Mouse (Mus musculus): ENCODE results near the gene Tssk3. TPM values are rescaled to one million over a fixed set of nuclear protein-coding genes. Genes with fewer than 3 reads are reported as not detected.

Tssk3 gene
- polyA plus RNA-seq, 1 experiment = not detected

DNA sequence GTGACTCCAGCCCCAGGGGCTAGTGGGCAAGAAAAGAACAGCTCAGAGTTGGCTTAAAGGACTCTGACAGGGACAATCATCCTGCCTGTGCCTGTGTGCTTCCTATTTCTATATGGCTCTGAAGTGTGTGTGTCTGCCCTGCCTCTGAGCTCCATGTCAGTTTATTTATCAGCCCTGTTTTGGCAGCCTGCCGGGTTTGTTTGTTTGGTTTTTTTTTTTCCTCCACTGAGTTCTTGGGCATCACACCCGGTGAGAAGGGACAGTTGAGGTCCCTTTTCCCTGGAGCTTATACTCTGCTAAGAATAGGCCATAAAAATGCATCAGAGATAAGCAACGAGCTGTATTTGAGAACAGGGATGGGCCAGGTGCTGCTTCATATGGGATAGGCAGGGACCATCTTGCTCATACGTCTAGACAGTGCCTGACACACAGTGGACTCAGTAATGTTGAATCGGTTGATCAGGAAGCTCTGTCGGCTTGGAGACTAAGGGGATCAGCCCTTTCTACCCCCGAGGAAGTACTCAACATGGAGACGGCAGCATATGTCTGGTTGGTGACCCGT is 11.6 kb upstream of the Tssk3 start:
- no peak overlapping the region for H3K4me3 ChIP-seq (ENCODE audit: insufficient read depth, low read length)

DNA sequence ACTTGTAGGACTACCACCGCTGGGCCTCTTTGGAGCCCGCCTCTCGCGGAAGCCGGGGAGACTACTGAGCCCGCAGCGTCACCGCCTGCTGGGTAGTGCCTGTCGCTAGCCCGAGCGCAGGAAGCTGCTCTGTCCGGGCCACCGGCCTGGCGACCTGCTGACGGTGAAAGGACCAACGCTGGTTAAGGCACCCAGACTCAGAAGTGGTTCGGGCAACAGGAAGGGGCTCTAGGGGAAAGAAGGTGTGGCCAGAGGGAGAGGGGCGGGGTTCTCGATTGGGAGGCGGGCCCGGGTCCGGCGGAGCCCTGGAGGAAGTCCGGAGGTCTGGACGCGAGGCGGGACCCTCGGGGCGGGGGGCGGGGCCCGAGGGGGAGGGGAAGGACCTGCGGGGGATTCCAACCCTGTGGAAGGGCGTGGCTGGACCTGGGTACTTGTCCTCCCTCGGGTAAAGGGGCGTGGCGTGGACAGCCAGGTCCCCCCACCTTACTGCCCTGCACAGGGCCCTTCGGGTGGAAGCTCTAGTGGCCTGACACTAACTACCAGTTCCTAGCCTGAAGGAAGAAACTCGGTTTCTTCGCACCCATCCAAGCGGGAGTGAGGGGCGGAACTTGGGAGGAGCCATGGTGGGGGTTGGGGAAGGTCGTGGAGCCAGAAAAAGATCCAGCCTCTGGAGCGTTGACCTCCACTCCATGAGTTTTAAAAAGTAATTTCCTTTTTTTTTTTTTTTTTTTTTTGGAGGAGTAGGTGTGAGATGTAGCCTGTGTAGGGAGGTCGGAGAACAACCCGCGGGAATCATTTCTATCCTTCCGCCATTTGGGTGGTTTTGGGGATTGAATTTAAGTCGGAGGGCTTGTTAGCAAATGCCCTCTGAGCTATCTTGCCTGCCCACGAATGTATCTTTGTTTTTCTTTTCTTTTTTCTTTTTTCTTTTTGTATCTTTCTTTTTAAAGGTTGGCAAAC is 10.1 kb upstream of the Tssk3 start:
- H3K4me3 ChIP-seq (ENCODE audit: insufficient read depth, low read length) = peak overlapping the region; percentile 61
- peak overlapping the region; percentile 65 for H3K27ac ChIP-seq (ENCODE audit: insufficient read depth, low read depth, low read length)
- no peak for TF ChIP-seq POLR2A (IDR thresholded peaks at IDR 0.05; ENCODE audit: borderline replicate concordance, low read depth, low read length)
- TF ChIP-seq CTCF (IDR thresholded peaks at IDR 0.05; ENCODE audit: low read depth, low read length) = no peak
- peaks cover 76% of the 10 kb centered on the region for H3K4me1 ChIP-seq (ENCODE audit: control insufficient read depth, insufficient read depth, low read length)

More for the DNA sequence above, 11.6 kb upstream of the Tssk3 start:
- Histone ChIP-seq H3K27ac (ENCODE audit: insufficient read depth, low read depth, low read length) (no peak overlapping the region), H3K4me1 (ENCODE audit: control insufficient read depth, insufficient read depth, low read length) (peaks cover 65% of the 10 kb centered on the region)
- TF ChIP-seq CTCF (IDR thresholded peaks at IDR 0.05; ENCODE audit: low read depth, low read length) (no peak), POLR2A (IDR thresholded peaks at IDR 0.05; ENCODE audit: borderline replicate concordance, low read depth, low read length) (no peak)

DNA sequence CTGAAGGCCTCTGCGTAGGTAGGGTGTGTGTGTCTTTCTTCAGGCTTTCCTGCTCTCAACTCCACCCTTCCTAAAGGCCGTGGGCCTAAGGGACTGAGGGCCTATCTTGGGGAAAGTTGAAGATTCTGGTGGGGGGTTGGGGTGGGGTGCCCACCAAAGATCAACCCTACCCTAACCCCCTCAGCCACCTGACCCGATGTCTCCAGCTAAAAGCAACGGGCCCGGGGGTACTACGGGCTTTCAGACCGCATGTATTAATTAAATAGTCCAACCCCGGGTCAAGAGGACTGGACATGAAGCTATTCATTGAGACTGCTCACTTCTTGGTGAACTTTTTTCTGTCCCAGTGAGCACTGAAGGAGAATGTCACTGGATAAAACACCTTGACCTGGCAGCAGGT is 9.2 kb upstream of the Tssk3 start:
- Histone ChIP-seq H3K4me1 (ENCODE audit: control insufficient read depth, insufficient read depth, low read length) (peaks cover 79% of the 10 kb centered on the region), H3K27ac (ENCODE audit: insufficient read depth, low read depth, low read length) (peak overlapping the region; percentile 65; the same call in 1 of the 2 replicates), H3K4me3 (ENCODE audit: insufficient read depth, low read length) (no peak overlapping the region)
- no peak for TF ChIP-seq POLR2A (IDR thresholded peaks at IDR 0.05; ENCODE audit: borderline replicate concordance, low read depth, low read length)
- no peak for TF ChIP-seq CTCF (IDR thresholded peaks at IDR 0.05; ENCODE audit: low read depth, low read length)

DNA sequence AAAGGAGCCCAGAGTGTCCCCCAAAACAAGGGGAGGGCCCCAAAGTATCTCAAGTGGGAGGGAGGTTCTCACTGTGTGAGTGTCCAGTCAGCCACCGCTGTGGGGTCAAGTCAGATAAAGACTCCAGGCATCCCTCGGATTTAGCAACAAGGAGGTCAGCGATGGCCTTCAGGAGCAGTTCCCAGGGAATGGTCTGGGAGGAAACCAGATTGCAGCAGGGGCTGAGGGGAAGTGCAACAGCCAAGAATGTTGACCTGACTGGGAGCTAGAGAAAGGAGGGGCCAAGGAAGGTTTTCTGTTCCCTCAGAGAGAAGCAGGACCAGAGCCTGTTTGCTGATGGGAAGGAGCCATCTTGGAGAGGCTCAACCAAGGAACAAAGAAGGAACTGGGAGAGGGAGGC is 8.1 kb upstream of the Tssk3 start:
- Histone ChIP-seq H3K4me1 (ENCODE audit: control insufficient read depth, insufficient read depth, low read length) (peaks cover 70% of the 10 kb centered on the region), H3K4me3 (ENCODE audit: insufficient read depth, low read length) (no peak overlapping the region)

DNA sequence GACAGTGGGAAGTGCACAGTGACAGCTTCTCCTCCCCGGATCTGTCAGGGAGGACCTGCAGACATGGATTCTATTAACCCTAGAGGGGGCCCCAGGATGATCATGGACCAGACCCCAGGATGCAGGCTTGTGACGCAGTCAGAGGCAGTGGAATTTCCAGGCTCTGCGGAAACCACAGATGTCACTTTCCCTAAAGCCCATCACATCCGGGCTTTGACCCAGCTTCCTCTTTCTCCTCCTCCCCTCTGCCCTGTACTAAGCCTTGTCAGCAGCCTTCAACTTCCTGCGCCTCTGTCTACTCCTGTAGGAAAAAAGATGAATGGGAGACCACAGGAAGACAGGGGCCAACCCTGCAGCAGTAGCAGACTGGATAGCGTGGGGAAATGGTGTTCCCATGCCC is 5.8 kb upstream of the Tssk3 start:
- H3K4me3 ChIP-seq (ENCODE audit: insufficient read depth, low read length) = peak overlapping the region; percentile 31
- peaks cover 50% of the 10 kb centered on the region for H3K4me1 ChIP-seq (ENCODE audit: control insufficient read depth, insufficient read depth, low read length)
- TF ChIP-seq POLR2A (IDR thresholded peaks at IDR 0.05; ENCODE audit: borderline replicate concordance, low read depth, low read length) = no peak
- no peak for TF ChIP-seq CTCF (IDR thresholded peaks at IDR 0.05; ENCODE audit: low read depth, low read length)
- peak overlapping the region; percentile 90 for H3K27ac ChIP-seq (ENCODE audit: insufficient read depth, low read depth, low read length)

More for the DNA sequence above, 8.1 kb upstream of the Tssk3 start:
- H3K27ac ChIP-seq (ENCODE audit: insufficient read depth, low read depth, low read length) = peak overlapping the region; percentile 15; the same call in 1 of the 2 replicates
- TF ChIP-seq POLR2A (IDR thresholded peaks at IDR 0.05; ENCODE audit: borderline replicate concordance, low read depth, low read length) (no peak), CTCF (IDR thresholded peaks at IDR 0.05; ENCODE audit: low read depth, low read length) (no peak)

DNA sequence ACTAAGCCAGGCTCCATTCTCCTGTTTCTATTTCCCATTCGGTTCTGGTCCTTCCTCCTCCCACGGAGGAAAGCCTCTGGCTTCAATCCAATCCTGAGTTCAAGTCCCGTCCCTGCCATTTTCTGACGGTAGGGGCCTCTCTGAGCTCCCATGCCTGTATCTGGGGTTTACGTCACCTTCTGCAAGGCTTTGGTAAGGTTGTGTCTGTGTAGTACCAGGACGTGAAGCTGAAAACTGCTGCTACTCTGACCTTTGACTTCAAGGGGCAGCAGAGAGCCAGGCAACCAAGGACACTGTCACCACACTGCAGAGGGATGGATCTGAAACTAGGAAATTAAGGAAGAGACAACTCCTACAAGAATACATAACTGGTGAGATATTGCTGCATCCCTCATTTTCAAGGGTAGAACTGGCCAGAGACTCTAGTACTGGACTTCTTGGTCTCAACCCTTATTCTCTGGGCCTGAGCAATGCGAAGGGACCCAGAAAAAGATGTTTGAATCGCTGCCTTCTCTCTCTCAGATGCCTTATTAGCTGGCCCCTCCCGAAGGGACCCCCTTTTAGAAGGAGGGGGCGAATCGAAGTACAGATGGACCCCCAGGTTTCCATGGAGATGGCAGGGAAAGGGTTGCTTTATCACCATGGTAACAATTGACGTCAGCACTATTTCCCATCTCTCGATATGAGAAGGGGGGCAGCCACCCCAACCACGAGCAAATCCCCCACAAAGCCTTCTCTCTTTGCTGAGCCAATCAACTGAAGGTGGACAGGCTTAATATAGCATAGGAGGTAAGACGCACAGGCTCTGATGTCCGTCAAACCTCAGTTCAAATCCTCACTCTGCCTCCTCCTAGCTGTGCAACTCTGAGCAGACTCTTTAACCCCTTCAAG is 5.1 kb upstream of the Tssk3 start:
- TF ChIP-seq POLR2A (IDR thresholded peaks at IDR 0.05; ENCODE audit: borderline replicate concordance, low read depth, low read length) (no peak), CTCF (IDR thresholded peaks at IDR 0.05; ENCODE audit: low read depth, low read length) (no peak)
- H3K4me3 ChIP-seq (ENCODE audit: insufficient read depth, low read length) = peak overlapping the region; percentile 31; the same call in 1 of the 2 replicates
- H3K4me1 ChIP-seq (ENCODE audit: control insufficient read depth, insufficient read depth, low read length) = peaks cover 45% of the 10 kb centered on the region
- H3K27ac ChIP-seq (ENCODE audit: insufficient read depth, low read depth, low read length) = peak overlapping the region; percentile 76

DNA sequence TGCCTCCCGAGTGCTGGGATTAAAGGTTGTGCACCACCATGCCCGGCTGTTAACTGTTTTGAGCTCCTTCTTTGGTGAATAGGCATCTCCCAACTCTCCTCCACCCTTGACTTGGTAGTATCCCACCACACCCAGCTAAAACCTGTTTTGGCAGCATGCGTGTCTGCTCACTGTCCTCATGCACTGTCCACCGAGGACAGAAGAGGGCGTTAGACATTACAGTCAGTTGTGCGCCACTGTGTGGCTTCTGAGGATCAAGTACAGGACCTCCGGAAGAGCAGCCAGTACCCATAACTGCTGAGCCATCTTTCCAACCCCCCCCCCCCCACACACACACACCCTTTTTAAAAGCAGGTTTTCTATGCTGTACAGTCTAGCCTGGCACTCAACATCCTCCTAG is 3.9 kb upstream of the Tssk3 start:
- Histone ChIP-seq H3K27ac (ENCODE audit: insufficient read depth, low read depth, low read length) (no peak overlapping the region), H3K4me3 (ENCODE audit: insufficient read depth, low read length) (no peak overlapping the region), H3K4me1 (ENCODE audit: control insufficient read depth, insufficient read depth, low read length) (peaks cover 36% of the 10 kb centered on the region)
- TF ChIP-seq POLR2A (IDR thresholded peaks at IDR 0.05; ENCODE audit: borderline replicate concordance, low read depth, low read length) = no peak
- TF ChIP-seq CTCF (IDR thresholded peaks at IDR 0.05; ENCODE audit: low read depth, low read length) = no peak

DNA sequence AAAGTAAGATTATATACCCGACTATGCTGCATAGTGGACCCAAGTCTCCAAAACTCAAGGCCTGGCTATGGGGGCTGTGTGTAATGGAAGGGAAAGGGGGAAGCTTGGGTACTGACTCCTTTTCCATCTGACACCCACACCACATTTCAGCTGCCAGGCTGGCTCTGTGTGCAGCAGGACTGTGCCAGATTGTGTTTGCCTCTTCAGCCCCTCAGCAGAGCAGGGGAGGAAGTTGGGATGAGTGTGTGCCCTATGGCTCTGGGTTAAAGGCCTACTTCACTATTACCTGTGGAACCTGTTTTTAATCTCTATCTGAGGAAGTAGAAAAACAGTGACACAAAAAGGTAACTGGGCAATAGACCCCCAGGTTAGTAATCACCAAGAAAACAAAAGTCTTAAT is 9.7 kb downstream of the Tssk3 start:
- no peak for TF ChIP-seq POLR2A (IDR thresholded peaks at IDR 0.05; ENCODE audit: borderline replicate concordance, low read depth, low read length)
- no peak for TF ChIP-seq CTCF (IDR thresholded peaks at IDR 0.05; ENCODE audit: low read depth, low read length)
- H3K4me1 ChIP-seq (ENCODE audit: control insufficient read depth, insufficient read depth, low read length) = no peaks in the 10 kb centered on the region
- no peak overlapping the region for H3K4me3 ChIP-seq (ENCODE audit: insufficient read depth, low read length)
- H3K27ac ChIP-seq (ENCODE audit: insufficient read depth, low read depth, low read length) = no peak overlapping the region

DNA sequence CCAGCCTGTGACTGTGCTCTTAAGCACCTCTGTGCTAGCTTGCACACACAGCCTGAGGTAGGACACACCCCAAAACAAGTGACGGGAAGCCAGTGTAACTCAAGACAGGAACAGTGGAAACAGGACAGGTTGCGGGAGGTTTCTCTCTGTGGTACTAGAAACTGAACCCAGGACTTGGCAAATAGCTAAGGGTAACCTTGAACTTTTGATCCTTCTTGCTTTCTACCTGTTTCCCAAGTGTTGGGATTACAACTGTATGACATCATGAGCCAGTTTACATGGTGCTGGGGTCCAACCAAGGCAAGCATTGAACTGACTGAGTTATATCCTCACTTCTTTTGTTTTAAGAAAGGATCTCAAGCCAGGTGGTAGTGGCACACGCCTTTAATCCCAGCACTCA is 11.0 kb downstream of the Tssk3 start:
- Histone ChIP-seq H3K4me3 (ENCODE audit: insufficient read depth, low read length) (no peak overlapping the region), H3K27ac (ENCODE audit: insufficient read depth, low read depth, low read length) (no peak overlapping the region)
- TF ChIP-seq POLR2A (IDR thresholded peaks at IDR 0.05; ENCODE audit: borderline replicate concordance, low read depth, low read length) = no peak
- TF ChIP-seq CTCF (IDR thresholded peaks at IDR 0.05; ENCODE audit: low read depth, low read length) = no peak

More for the DNA sequence above, 11.0 kb downstream of the Tssk3 start:
- H3K4me1 ChIP-seq (ENCODE audit: control insufficient read depth, insufficient read depth, low read length) = no peaks in the 10 kb centered on the region

All from bone marrow macrophage, adult 2 months (primary cell).